Mouse (Mus musculus) stomach, postnatal 0 days (tissue): ENCODE measurements around the gene Batf3.

Experiments used
- CTCF ChIP-seq: IDR thresholded peaks from 2 replicates; pipeline ENCODE4 v1.5.1; 2016; ENCODE audit warnings: antibody characterized with exemption, low read depth, mild to moderate bottlenecking, moderate library complexity
- EP300 ChIP-seq: optimal IDR thresholded peaks from 2 replicates; pipeline ENCODE3; 2016; ENCODE audit warnings: antibody characterized with exemption

- TF ChIP-seq CTCF (no peak), EP300 (no peak)
Observed at GRCm38 (mm10) chr1:191093578-191093977, 4.1 kb upstream of the Batf3 start.
